Mouse (Mus musculus): ENCODE results near the gene E130114P18Rik. TPM values are rescaled to one million over a fixed set of nuclear protein-coding genes. Genes with fewer than 3 reads are reported as not detected.

E130114P18Rik gene
- total RNA-seq, 2 experiments from 2014 or later, result not detected

DNA sequence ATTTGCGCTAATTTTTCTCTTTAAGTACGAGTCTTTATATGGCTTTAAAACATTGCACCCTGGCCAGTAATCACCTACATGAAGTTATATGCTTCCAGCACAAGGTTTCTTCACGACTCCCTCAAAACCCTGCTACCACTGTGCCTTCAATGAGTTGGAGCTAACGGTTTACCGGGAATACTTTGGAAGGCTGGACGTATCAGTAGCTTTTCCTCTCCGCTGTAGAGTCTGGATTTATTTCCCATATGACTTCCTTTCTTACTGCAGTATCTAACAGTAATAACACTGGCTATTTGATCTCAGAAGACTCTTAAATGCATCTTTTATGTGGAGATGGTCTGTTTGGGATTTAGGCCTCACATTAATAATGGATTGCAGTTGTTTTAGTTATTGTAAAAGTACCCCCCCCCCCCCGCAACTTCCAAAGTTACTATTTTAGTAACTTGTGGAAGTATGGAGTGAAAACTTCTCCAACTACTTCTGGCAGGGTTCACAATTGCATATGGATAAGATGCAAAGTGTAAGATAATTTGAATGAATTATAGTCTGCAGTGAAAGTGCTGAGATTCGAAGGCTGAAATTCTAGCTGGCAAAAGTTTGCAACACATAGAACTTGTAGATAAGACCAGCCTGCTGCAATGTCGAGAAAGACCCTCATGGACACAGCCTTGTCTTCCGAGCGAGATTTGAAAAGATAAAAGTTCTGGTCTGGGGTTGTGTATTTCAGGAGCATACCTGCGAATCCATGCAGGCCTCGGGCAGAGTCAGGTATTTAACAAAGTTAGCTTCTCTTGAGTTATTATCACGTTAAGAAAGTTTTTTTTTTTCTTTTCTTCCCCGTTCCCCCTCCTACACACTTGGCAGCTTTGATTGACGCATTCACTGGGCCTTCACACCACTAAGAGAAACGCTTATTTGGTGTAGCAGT, 1.4 kb upstream of the E130114P18Rik start:
- no peak for DNase-seq (ENCODE audit: low spot score)
- intact Hi-C loops (cut with DNase I), result loop anchor here (2.0 to 5.0 kb wide), 2 partner anchors 38 to 328 kb away; no protein-coding TSS in a partner anchor

DNA sequence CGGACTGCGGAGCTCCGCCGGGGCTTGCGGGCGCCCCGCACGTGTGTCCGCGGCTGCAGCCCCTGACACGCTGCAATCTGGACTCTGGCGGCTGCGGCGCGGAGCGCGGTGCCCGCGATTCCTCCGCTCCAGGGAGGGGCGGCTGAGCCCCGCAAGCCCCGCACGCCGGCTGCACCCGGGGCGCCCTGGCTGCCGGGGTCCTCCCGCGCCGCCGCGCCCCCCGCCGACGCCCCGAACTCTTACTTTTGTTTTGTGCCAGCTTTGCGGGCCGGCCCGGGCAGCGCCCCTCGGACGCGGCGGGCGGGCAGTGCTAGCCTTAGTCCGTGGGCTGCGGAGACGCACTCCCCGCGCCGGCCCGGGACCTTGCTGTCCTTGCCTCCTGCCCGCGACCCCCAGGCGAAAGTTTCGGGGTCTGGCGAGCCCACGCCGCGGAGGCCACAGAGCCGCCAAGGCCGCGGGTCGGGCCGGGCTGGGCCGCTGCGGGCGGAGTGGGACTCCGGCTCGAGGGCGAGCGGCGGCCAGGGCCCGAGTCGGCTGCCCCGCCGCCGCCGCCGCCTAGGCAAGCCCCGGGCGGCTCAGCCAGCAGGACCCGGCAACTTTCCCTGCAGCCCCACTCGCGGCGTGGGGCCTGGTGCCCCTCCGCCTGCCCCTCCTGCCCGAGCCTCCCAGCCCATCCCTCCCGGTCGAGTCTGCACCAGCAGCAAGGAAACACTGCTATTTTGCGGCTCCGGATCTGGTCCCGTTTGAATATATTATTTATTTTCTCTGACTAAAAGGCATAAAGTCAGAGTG, 529 bp upstream of the E130114P18Rik start:
- intact Hi-C loops (cut with DNase I), result loop anchor here (1.0 to 5.0 kb wide), 3 partner anchors 24 to 328 kb away; no protein-coding TSS in a partner anchor
- no peak for DNase-seq (ENCODE audit: low spot score)

DNA sequence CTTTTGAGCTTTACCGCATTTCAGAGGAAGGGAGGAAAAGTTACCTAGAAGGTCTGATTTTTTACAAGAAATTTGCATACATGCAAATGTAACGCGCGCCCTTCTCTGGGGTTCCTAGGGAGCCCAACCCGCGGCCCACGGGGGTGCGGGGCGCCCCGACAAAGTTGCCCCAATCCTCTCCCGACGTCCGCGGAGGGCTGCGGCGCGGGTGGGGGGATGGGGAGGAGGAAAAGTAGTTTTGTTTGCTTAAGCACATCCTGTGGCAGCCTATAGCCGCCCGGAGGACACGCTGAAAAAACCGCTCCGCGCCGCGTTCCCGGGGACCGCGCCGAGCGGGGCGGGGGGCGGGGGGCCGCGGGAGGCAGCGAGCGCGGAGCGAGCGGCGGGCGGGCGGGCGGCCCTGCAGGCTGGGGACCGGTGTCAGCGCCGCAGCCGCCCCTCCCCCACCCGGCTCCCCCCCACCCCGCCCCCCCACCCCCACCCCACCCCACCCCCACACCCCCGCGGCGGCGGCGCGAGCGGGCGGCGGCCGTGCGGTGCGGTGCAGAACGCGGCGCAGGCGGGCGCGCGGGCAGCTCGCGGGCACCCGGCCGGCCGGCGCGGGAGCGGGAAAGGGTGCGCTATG, 685 bp downstream of the E130114P18Rik start:
- DNase-seq (ENCODE audit: low spot score), result no peak

DNA sequence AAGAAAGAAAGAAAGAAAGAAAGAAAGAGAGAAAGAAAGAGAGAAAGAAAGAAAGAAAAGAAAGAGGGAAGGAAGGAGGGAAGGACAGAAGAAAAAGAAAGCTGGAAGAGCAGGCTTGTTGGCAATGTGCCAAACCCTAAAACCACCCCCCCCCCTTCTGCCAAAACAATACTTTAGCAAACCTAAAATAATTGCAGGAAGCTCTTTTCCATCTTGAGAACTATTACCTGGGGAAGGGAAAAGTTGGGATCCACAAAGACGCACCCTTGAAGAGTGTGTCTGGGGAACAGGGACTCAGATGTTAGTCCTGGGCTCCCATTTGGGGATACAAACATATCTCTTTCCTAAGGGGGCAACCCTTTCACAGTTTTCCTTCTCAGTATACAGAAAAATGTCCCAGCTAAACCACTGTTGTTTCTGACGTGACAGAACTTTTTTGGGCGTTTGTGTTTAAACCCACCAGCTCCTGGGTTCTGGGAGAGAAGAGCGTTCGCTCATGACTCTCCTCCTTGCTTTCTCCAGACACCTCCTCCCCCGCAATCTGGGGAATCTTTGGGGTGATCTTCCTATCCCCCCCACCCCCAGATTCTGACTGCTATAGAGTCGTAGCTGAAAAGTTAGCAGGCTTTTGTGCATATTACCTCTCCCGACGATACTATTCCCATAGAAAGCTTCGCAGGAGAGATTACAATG, 1.3 kb downstream of the E130114P18Rik start:
- no peak for DNase-seq (ENCODE audit: low spot score)
- intact Hi-C loops (cut with DNase I), result loop anchor here (2.0 to 5.0 kb wide), 2 partner anchors 41 to 228 kb away; no protein-coding TSS in a partner anchor

More for the DNA sequence above, 685 bp downstream of the E130114P18Rik start:
- intact Hi-C loops (cut with DNase I), result loop anchor here (2.0 to 5.0 kb wide), 2 partner anchors 40 to 228 kb away; no protein-coding TSS in a partner anchor

DNA sequence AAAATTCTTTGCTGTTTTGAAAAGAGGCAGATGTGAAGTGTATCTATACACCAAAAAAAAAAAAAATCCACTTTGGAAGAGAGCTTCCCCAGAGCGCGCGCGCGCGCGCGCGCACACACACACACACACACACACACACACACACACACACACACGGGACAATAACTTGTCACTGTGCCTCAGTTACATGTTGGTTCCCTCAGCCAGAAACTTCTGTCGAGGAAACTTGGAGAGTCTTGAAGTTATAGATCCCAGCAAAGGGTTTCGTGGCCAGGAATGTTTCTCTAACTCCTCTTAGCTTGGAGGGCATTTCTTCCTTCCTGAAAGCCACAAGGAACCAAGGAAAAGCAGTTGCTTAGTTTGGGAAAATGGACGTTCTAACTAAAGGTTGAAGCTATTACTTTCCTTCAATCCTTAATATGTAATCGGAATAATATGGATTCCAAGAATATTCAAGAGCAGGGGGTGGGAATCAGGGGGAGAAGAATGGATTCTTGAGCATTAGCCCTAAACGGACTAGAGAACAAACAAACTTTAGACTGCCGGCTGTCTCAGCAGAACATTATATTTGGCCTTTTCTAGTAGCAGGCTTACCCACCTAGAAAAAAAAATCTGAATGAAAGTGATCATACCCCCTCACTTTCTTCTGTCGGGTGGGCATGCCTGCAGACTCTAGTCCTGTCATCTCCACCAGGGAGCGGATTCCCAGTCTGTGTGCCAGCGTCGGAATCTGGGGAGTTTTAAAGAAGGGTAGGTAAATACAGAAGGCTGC, 2.2 kb downstream of the E130114P18Rik start:
- no peak for DNase-seq (ENCODE audit: low spot score)
- intact Hi-C loops (cut with DNase I), result loop anchor here (2.0 to 5.0 kb wide), 3 partner anchors 42 to 229 kb away; no protein-coding TSS in a partner anchor

DNA sequence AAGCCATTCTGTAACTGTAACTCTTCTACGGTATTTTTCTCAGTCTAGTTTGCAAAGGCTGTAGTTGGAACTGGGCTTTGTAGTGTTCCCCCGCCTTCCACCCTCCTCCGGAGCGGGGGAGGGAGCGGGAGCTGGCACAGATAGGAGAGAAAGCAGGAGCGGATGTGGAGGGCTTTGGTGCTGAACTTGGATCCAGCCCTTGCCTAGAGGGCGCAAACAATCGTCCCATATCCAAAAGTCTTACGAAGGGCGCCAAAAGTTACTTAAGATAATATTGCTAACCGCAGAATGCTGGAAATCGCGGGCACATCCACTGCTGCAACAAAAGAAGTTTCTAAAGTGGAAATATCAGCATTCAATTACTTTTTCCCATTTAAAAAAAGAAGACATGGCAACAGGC, 2.8 kb downstream of the E130114P18Rik start:
- intact Hi-C loops (cut with DNase I), result loop anchor here (2.0 to 5.0 kb wide), 2 partner anchors 42 to 94 kb away; no protein-coding TSS in a partner anchor
- DNase-seq (ENCODE audit: low spot score), result peak; percentile 76

DNA sequence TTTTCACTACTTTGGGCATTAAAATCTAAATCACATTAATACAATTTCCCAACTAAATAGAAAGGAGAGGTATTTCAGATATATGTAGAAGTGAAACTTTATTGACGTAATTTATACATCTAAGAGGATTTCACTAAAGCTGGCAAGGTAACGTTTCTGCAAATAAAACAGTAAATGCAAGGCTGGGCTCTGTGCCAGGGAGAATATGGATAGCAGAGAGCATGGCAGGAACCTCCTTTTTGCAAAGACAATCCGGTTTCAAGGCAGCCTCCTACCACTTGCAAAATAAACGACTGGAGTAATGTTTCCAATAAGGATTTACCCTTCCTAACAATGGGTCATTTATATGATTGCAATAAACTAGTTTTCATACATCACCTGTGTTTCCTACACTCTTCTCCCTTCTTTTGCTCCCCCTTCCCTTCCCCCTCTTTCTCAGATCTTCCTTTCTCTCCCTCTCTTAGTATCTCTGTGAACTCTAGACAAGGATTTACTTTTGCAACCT, 3.4 kb downstream of the E130114P18Rik start:
- no peak for DNase-seq (ENCODE audit: low spot score)
- intact Hi-C loops (cut with DNase I), result loop anchor here (2.0 to 5.0 kb wide), 2 partner anchors 94 to 548 kb away; no protein-coding TSS in a partner anchor

DNA sequence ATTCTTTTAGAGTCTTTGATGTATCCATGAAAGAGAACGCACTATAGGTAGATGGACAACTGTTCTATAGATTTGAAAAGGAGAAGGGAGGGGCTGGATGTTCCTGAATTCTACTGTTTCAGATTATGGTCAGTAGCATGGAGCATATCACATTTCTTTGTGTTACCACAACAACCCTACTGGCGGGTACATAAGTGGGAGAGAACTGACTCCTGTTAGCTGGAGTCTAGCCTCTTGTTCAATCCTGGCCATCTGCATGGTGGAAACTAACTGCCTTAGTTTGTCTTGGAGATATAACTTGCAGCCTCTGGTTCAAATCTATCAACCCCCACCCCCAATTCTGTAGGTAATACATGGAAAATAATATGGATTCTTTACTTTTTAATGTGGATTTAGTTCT, 4.1 kb downstream of the E130114P18Rik start:
- intact Hi-C loops (cut with DNase I), result loop anchor here (2.0 to 5.0 kb wide), 2 partner anchors 95 to 549 kb away; no protein-coding TSS in a partner anchor

DNA sequence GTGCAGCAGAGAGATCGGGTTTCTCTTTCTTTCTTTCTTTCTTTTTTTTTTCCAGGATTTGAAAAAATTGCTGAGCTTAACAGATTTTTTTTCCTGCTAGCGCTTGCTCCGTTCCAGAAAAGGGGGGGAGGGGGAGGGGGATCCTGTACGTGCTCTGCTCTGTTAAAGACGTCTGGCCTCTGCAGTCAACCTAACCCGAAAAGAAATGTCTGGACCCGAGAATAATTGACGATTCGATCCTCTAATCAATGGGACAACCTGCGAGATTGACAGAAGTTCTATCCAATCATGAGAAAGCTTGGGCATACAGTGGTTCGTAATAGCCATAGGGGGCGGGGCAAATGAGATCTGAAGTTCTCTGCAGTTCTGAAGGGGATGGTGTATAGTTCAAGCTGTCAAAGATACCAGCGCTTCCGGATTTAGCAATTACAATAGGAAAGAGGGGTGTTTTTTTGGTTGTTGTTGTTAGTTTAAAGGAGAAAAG, 4.7 kb downstream of the E130114P18Rik start:
- peak; percentile 88 for DNase-seq (ENCODE audit: low spot score)
- intact Hi-C loops (cut with DNase I), result loop anchor here (5.0 kb wide), 1 partner anchor 549 kb away; no protein-coding TSS in a partner anchor

More for the DNA sequence above, 4.1 kb downstream of the E130114P18Rik start:
- DNase-seq (ENCODE audit: low spot score), result no peak

DNA sequence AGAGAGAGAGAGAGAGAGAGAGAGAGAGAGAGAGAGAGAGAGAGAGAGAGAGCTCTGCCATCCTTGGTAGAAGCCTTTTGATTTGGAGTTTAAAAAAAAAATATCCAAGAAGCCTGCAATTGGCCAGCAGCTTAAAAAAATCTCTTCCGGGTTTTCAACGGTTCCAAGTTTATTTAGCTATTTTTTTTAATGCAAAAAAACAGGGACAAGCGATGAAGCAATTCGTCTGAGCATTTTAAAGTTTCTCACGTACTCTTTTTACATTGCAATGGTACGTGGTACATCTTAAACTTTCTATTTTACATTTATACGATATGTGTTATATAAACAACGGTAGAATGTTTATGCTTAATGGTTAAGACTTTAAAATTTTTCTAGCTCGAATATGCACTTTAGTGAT, 5.2 kb downstream of the E130114P18Rik start, which contains the start of gene Nfia:
Gene Nfia, plus strand, starts transcription at position 94 of the 400 bp plus-strand sequence.
- no peak for DNase-seq (ENCODE audit: low spot score)
- intact Hi-C loops (cut with DNase I), result loop anchor here (5.0 kb wide), 1 partner anchor 550 kb away; no protein-coding TSS in a partner anchor

DNA sequence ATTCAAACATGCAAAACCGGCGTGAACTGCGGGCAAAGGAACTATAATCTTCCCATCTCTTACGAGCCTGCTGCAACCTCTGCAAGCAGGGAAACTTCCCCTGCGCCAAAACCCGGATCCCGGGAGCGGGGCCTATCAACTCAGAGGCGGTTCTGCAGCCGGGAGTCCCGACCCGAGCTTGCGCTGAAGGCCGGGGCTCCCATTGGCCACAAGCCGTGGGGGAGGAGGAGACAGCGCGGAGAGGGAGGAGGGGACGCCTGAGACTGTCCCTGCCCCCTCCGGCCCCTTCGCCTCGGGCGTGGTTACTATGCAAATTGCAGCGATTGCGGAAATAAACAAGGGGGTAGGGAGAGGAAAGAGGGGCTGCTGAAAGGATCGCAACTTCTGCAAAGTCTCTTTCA, 5.8 kb downstream of the E130114P18Rik start:
- intact Hi-C loops (cut with DNase I), result loop anchor here (5.0 kb wide), 1 partner anchor 550 kb away; no protein-coding TSS in a partner anchor
- DNase-seq (ENCODE audit: low spot score), result peak; percentile 99

DNA sequence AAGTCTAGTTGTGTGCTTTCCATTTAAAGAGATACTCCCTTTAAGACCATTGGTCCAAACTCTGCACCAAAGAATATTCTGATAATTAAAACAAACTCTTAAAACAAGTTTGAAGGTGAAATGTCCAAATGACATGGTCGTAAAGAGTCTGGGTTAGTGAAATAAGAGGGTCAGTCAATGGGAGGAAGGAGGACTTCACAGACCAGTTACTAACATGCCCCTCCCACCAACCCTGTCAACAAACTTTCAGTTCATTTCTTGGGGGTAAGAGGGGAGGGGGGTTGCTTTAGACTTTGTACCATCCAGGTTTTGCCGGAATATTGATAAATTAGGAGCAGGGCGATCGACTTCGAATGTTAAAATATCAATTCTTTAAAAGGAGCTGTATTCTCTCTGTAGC, 6.5 kb downstream of the E130114P18Rik start:
- intact Hi-C loops (cut with DNase I), result loop anchor here (5.0 kb wide), 1 partner anchor 551 kb away; no protein-coding TSS in a partner anchor

DNA sequence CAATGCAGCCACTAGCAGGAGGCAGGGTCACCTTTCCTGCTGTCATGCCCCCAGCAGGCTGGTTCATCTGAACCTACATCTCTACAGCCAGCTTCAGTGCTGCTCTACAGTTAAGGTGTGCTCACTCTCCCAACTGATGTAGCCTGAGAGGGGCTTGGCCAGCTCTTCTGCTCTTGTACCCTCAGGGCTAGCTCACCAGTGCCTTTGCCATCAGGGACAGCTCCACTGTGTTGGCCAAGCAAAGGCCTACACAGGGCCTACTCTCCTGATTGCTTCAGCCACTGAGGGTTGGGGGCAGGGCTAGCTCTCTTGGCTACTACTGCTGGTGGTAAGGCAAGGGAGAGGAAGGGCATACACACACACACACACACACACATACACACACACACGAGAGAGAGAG, 8.0 kb downstream of the E130114P18Rik start:
- DNase-seq (ENCODE audit: low spot score), result no peak
- intact Hi-C loops (cut with DNase I), result loop anchor here (5.0 kb wide), 1 partner anchor 552 kb away; no protein-coding TSS in a partner anchor

More for the DNA sequence above, 6.5 kb downstream of the E130114P18Rik start:
- DNase-seq (ENCODE audit: low spot score), result no peak

DNA sequence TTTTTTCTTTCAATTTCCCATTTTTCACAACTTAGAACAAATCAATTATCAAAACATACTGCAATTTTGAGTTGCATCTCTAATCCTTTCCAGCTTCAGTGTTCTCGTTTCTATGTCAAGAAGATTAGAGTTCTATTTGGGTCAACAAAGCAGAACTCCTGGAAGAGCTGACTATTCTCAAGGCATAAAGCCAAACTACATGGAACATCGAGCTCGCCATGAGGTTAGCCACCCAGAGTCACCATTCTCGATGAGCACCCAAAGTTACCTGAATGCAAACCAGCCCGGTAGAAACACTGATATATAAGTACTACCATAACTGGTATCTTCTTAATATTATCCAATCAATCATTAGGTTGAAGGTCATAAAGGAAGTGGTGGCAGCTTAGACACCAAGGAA, 10.4 kb downstream of the E130114P18Rik start:
- intact Hi-C loops (cut with DNase I), result no loop called here
- no peak for DNase-seq (ENCODE audit: low spot score)

DNA sequence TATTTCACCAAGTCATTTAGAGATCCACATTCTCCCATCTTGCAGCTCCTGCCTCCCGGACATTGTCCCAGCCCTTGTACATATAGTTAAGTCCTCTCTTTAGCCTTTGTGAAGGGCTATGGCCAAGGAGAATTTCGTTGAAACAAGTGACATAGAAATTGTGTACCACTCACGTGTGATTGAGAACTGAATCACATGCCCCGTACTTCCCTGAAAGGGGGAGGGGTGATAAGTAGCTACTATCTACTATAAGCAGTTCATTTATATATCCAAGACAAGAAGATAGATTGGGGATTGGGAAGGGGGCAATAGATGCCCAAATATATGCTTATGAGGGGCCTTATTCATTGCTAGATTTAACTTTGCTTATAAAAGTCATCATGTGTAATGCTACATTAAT, 10.9 kb downstream of the E130114P18Rik start:
- intact Hi-C loops (cut with DNase I), result no loop called here

DNA sequence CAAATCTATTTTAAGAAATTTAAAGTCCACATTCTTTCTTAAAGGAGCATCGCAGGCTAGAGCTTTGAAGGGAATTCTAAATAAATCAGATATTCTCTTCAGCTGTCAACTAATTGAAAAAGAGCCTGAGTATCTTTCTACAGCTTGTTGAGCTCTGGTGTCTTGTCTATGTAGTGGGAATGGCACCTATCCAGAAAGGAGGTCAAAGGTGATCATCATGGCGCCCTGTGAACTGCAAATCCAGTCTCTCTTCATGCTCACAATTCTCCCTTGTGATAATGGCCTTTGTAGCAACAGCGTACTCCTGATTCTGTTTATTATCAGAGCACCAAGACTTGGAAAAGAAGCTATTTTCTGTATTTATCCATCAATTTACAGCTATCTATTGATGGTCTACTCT, 11.8 kb downstream of the E130114P18Rik start:
- intact Hi-C loops (cut with DNase I), result no loop called here
- no peak for DNase-seq (ENCODE audit: low spot score)

More for the DNA sequence above, 10.9 kb downstream of the E130114P18Rik start:
- no peak for DNase-seq (ENCODE audit: low spot score)

DNA sequence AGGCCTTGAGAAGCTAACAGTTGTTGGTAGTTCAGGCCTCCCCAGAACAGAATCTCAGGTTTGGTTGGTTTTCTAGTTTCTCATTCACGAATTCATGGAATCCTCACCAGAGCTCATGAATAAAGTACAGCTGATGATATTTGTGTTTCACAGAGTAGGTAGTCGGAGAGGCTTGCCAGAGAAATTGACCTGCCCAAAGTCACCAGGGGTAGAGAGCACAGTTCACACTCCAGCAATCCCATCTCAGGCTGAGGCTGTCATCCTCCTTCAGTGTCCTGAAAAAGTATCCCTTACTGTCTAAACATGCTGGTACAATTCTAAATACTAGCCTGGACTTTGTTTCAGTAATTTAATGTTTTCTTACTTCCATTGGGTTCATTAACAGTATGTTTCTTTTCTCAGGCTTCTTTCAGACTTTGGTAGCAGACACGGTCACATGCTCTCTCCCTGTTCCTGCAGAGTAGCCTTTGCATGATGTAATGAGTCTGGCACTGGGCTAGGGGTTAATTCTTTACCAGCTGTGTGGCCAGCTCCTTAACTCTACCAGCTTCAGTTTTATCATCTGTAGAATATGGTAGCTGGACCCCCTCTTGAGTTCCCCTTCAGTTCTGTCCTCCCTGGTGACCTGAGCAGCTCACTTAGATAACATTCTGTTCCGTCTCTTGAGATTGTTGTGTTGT, 12.4 kb downstream of the E130114P18Rik start:
- intact Hi-C loops (cut with DNase I), result no loop called here
- DNase-seq (ENCODE audit: low spot score), result no peak

Measured in heart, postnatal 25 days (tissue).